Mouse (Mus musculus) ovary, adult 2 months (tissue): Measurements from ENCODE around the gene Lig4. TPM values are rescaled to one million over a fixed set of nuclear protein-coding genes. Genes with fewer than 3 reads are reported as not detected.

Experiments
- polyA plus RNA-seq: library from polyadenylated mRNA; depleted of rRNA; stranded (reverse); fragments of >200 nt; gene quantifications from 2 replicates; pipeline ENCODE4 v1.2.3, GENCODE M21; 2012; rRNA removed

Lig4 gene
- 1.6 and 1.9 TPM in 2 replicates for polyA plus RNA-seq

GRCm38 (mm10) chr8:9977573-9978314 is at the start of gene Lig4, which contains the start of gene Abhd13:
TSS of gene Lig4 (minus strand) at chr8:9977686.
TSS of gene Abhd13 (plus strand) at chr8:9977707.

GRCm38 (mm10) chr8:10006156-10006985 is 28.9 kb upstream of the Lig4 start, which contains the start of gene Tnfsf13b:
TSS of gene Tnfsf13b (plus strand) at chr8:10006467.

Other genes with a start within 250 kb of the Lig4 start
- gene Fam155a, start 206.5 kb downstream of the Lig4 start, polyA plus RNA-seq: 0.43 and 0.51 TPM in 2 replicates
- gene Gm10217, start 113.4 kb downstream of the Lig4 start, polyA plus RNA-seq: not detected in 2 replicates
- 4.1 and 4.3 TPM in 2 replicates for gene Abhd13, start within 50 bp of the Lig4 start, polyA plus RNA-seq
- gene Tnfsf13b, start 28.8 kb upstream of the Lig4 start, polyA plus RNA-seq: 3.3 and 4.9 TPM in 2 replicates
- gene Myo16, start 176.2 kb upstream of the Lig4 start, polyA plus RNA-seq: 0.91 and 0.92 TPM in 2 replicates